Mouse (Mus musculus): ENCODE results near the gene Myh9. TPM values are rescaled to one million over a fixed set of nuclear protein-coding genes. Genes with fewer than 3 reads are reported as not detected.

Gene Myh9
- total RNA-seq, 1 experiment, result 152 TPM

DNA sequence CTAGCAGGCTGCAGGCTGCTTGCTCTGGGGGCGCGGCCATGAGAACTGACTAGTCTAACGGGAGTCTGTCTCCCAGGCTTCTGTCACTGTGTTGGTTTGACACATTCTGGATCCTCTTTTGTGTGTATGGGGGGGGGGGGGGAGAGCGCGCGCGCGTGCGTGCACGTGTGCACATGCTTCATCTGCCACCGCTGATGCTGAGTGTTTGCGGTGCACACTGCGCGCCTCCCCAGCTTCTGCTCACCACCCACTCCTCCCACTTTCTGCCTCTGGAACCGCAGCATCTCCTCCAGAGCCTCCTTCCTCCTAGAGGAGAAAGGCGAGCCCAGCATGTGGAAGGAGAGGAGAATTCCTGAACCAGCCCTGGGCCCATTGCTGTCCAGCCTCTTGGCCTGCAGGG is 81.9 kb downstream of the Myh9 start:
- no peak overlapping the region for H3K9ac ChIP-seq (ENCODE audit: insufficient read depth, low read depth, low read length, poor library complexity, severe bottlenecking)
- peaks cover 0 to 8% of the 10 kb centered on the region in 2 experiments; a peak in 1 of 4 replicates for H3K4me1 ChIP-seq (ENCODE audit: control insufficient read depth in 2 of 2, insufficient read depth in 2 of 2, low read length in 2 of 2, poor library complexity in 1 of 2)
- no peak overlapping the region; a peak in 1 of 4 replicates for H3K4me3 ChIP-seq (ENCODE audit: insufficient read depth in 1 of 2, low read depth in 1 of 2, low read length in 2 of 2, poor library complexity in 1 of 2, severe bottlenecking in 1 of 2)
- in situ Hi-C loops (cut with MboI; ENCODE audit: low sequenced_read_pairs in 2 of 2, unreplicated experiment in 2 of 2), result no loop called here
- TF ChIP-seq ZNF384 (IDR thresholded peaks at IDR 0.05; ENCODE audit: low read depth, low read length), result no peak
- no peak for TF ChIP-seq MAFK (IDR thresholded peaks at IDR 0.05; ENCODE audit: insufficient read depth, low read depth, low read length)
- no peak for TF ChIP-seq ZC3H11A (IDR thresholded peaks at IDR 0.05; ENCODE audit: borderline replicate concordance, low read depth, low read length)
- TF ChIP-seq HCFC1 (IDR thresholded peaks at IDR 0.05; ENCODE audit: borderline replicate concordance, insufficient read depth, low read length), result no peak
- no peak for TF ChIP-seq CHD2 (IDR thresholded peaks at IDR 0.05; ENCODE audit: low read depth, low read length)
- no peak overlapping the region for H3K27ac ChIP-seq (ENCODE audit: insufficient read depth, low read depth, low read length, poor library complexity, severe bottlenecking)
- peaks cover 41% of the 10 kb centered on the region for H3K36me3 ChIP-seq (ENCODE audit: control insufficient read depth, insufficient read depth, low read length, poor library complexity, severe bottlenecking)
- no peak for DNase-seq (ENCODE audit: low read depth, low spot score)
- H3K9me3 ChIP-seq (ENCODE audit: control insufficient read depth, insufficient read depth, low read depth, low read length), result no peaks in the 10 kb centered on the region

GRCm38 (mm10) chr15:77757586-77758226 is 84.3 kb downstream of the Myh9 start:
- Histone ChIP-seq H3K4me3 (ENCODE audit: insufficient read depth in 1 of 2, low read depth in 1 of 2, low read length in 2 of 2, poor library complexity in 1 of 2, severe bottlenecking in 1 of 2) (no peak overlapping the region), H3K9ac (ENCODE audit: insufficient read depth, low read depth, low read length, poor library complexity, severe bottlenecking) (no peak overlapping the region), H3K4me1 (ENCODE audit: control insufficient read depth in 2 of 2, insufficient read depth in 2 of 2, low read length in 2 of 2, poor library complexity in 1 of 2) (peaks cover 0 to 9% of the 10 kb centered on the region in 2 experiments; a peak in 1 of 4 replicates), H3K36me3 (ENCODE audit: control insufficient read depth, insufficient read depth, low read length, poor library complexity, severe bottlenecking) (peaks cover 20% of the 10 kb centered on the region), H3K27ac (ENCODE audit: insufficient read depth, low read depth, low read length, poor library complexity, severe bottlenecking) (no peak overlapping the region), H3K9me3 (ENCODE audit: control insufficient read depth, insufficient read depth, low read depth, low read length) (no peaks in the 10 kb centered on the region)
- TF ChIP-seq HCFC1 (IDR thresholded peaks at IDR 0.05; ENCODE audit: borderline replicate concordance, insufficient read depth, low read length) (no peak), ZC3H11A (IDR thresholded peaks at IDR 0.05; ENCODE audit: borderline replicate concordance, low read depth, low read length) (no peak), CHD2 (IDR thresholded peaks at IDR 0.05; ENCODE audit: low read depth, low read length) (no peak), ZNF384 (IDR thresholded peaks at IDR 0.05; ENCODE audit: low read depth, low read length) (no peak), MAFK (IDR thresholded peaks at IDR 0.05; ENCODE audit: insufficient read depth, low read depth, low read length) (no peak)
- DNase-seq (ENCODE audit: low read depth, low spot score), result peak; percentile 19
- in situ Hi-C loops (cut with MboI; ENCODE audit: low sequenced_read_pairs in 2 of 2, unreplicated experiment in 2 of 2), result no loop called here

GRCm38 (mm10) chr15:77756848-77757247 is 85.1 kb downstream of the Myh9 start, which contains the start of gene Apol8:
Apol8 (minus strand) TSS chr15:77757003.
- DNase-seq (ENCODE audit: low read depth, low spot score), result peak; percentile 48
- in situ Hi-C loops (cut with MboI; ENCODE audit: low sequenced_read_pairs in 2 of 2, unreplicated experiment in 2 of 2), result no loop called here
- Histone ChIP-seq H3K9ac (ENCODE audit: insufficient read depth, low read depth, low read length, poor library complexity, severe bottlenecking) (no peak within 1 kb of the TSS), H3K4me1 (ENCODE audit: control insufficient read depth in 2 of 2, insufficient read depth in 2 of 2, low read length in 2 of 2, poor library complexity in 1 of 2) (peaks cover 0 to 7% of the 10 kb centered on the region in 2 experiments; a peak in 1 of 4 replicates), H3K4me3 (ENCODE audit: insufficient read depth in 1 of 2, low read depth in 1 of 2, low read length in 2 of 2, poor library complexity in 1 of 2, severe bottlenecking in 1 of 2) (no peak within 1 kb of the TSS), H3K9me3 (ENCODE audit: control insufficient read depth, insufficient read depth, low read depth, low read length) (no peaks in the 10 kb centered on the region), H3K36me3 (ENCODE audit: control insufficient read depth, insufficient read depth, low read length, poor library complexity, severe bottlenecking) (peaks cover 14% of the 10 kb centered on the region), H3K27ac (ENCODE audit: insufficient read depth, low read depth, low read length, poor library complexity, severe bottlenecking) (no peak within 1 kb of the TSS)
- TF ChIP-seq CHD2 (IDR thresholded peaks at IDR 0.05; ENCODE audit: low read depth, low read length), result no peak
- TF ChIP-seq ZNF384 (IDR thresholded peaks at IDR 0.05; ENCODE audit: low read depth, low read length), result no peak
- TF ChIP-seq MAFK (IDR thresholded peaks at IDR 0.05; ENCODE audit: insufficient read depth, low read depth, low read length), result no peak
- no peak for TF ChIP-seq ZC3H11A (IDR thresholded peaks at IDR 0.05; ENCODE audit: borderline replicate concordance, low read depth, low read length)
- TF ChIP-seq HCFC1 (IDR thresholded peaks at IDR 0.05; ENCODE audit: borderline replicate concordance, insufficient read depth, low read length), result no peak

DNA sequence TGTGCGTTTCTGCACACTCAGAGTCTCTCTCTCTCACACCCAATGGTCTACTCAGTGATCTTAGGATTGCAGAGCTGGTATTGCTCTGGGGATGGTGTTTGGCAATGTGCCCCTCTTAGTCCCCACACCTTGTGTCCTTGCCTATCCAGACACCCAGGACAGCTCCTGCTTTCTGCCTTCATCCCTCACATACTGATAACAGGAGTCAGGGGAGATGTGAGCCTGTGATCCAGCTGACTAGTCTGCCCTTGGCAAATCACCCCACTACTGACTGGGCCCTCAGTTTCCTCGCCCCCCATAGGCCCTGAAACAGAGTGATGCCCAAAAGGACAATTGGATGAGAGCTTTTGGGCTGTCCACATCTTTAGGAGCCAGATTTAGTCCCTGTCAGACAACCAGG is 85.9 kb downstream of the Myh9 start:
- no peaks in the 10 kb centered on the region for H3K9me3 ChIP-seq (ENCODE audit: control insufficient read depth, insufficient read depth, low read depth, low read length)
- H3K4me3 ChIP-seq (ENCODE audit: insufficient read depth in 1 of 2, low read depth in 1 of 2, low read length in 2 of 2, poor library complexity in 1 of 2, severe bottlenecking in 1 of 2), result no peak overlapping the region
- no peak for TF ChIP-seq MAFK (IDR thresholded peaks at IDR 0.05; ENCODE audit: insufficient read depth, low read depth, low read length)
- in situ Hi-C loops (cut with MboI; ENCODE audit: low sequenced_read_pairs in 2 of 2, unreplicated experiment in 2 of 2), result no loop called here
- no peak overlapping the region for H3K27ac ChIP-seq (ENCODE audit: insufficient read depth, low read depth, low read length, poor library complexity, severe bottlenecking)
- peaks cover 6% of the 10 kb centered on the region; the same call in 1 of the 2 replicates for H3K36me3 ChIP-seq (ENCODE audit: control insufficient read depth, insufficient read depth, low read length, poor library complexity, severe bottlenecking)
- peaks cover 0 to 5% of the 10 kb centered on the region in 2 experiments; a peak in 1 of 4 replicates for H3K4me1 ChIP-seq (ENCODE audit: control insufficient read depth in 2 of 2, insufficient read depth in 2 of 2, low read length in 2 of 2, poor library complexity in 1 of 2)
- DNase-seq (ENCODE audit: low read depth, low spot score), result no peak
- no peak overlapping the region for H3K9ac ChIP-seq (ENCODE audit: insufficient read depth, low read depth, low read length, poor library complexity, severe bottlenecking)

Data from ES-E14 (cell line).